Mouse (Mus musculus) cerebellum, adult 2 months (tissue): ENCODE measurements around the gene Ankrd50. TPM values are rescaled to one million over a fixed set of nuclear protein-coding genes. Genes with fewer than 3 reads are reported as not detected.

Experiments
- DNase-seq, 2 experiments: peaks; one replicate each; pipeline ENCODE4 v3.0.0; 2021
- H3K27ac ChIP-seq: fragments of 200-500 bp; 2 replicates; pipeline ENCODE4 v1.5.1; 2012; ENCODE audit warnings: low read length, control low read depth, inconsistent platforms; ENCODE audit not compliant: insufficient read depth
- H3K27me3 ChIP-seq: fragments of 200-500 bp; 2 replicates; pipeline ENCODE4 v1.6.1; 2012; ENCODE audit warnings: inconsistent platforms, mild to moderate bottlenecking, low read length, moderate library complexity; ENCODE audit not compliant: control insufficient read depth, insufficient read depth
- H3K4me1 ChIP-seq: fragments of 200-500 bp; 2 replicates; pipeline ENCODE4 v1.6.1; 2011; ENCODE audit warnings: low read length; ENCODE audit not compliant: control insufficient read depth, insufficient read depth
- H3K4me3 ChIP-seq: fragments of 200-500 bp; replicated peaks from 2 replicates; pipeline ENCODE3; 2011; ENCODE audit warnings: mild to moderate bottlenecking, low read depth, low read length, control low read depth; ENCODE audit not compliant: insufficient read depth
- CTCF ChIP-seq: fragments of 200-500 bp; IDR thresholded peaks from 2 replicates; pipeline ENCODE4 v1.5.1; 2011; ENCODE audit warnings: low read depth, mild to moderate bottlenecking, control low read depth, low read length, moderate library complexity, borderline replicate concordance; ENCODE audit not compliant: insufficient read depth
- POLR2A ChIP-seq: fragments of 200-500 bp; IDR thresholded peaks from 2 replicates; pipeline ENCODE4 v1.6.1; 2011; ENCODE audit warnings: low read length, control low read depth, borderline replicate concordance; ENCODE audit not compliant: insufficient read depth
- WGBS: fragments of 180-500 bp; shearing (Covaris S2); methylation state at CpG from one replicate; pipeline ENCODE4 v1.1.7; 2018; 5-methylcytosine and 5-hydroxymethylcytosine counted together
- polyA plus RNA-seq: library from polyadenylated mRNA; depleted of rRNA; stranded (reverse); fragments of >200 nt; gene quantifications from 2 replicates; pipeline ENCODE4 v1.2.3, GENCODE M21; 2012

Gene Ankrd50
- polyA plus RNA-seq, 1 experiment: 39.5 TPM

DNA sequence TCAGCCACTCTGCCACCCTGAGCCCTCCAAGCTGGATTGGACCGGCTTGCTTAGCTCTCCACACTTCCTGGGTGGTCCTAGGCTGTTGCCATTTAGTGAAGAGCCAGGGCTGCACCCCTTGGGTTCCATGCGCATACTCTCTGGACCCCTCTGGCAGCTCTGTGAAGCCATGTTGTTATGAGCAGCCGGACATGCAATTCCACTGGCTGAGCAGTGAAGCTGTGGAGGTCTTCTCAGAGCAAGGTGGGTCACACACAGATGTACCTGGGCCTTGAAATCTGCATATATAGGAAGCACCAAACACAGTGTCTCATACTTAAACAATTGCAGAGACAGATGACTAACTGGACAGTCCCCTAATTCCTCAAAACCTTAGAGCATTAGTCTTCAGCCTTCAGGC, 64.7 kb downstream of the Ankrd50 start:
- Histone ChIP-seq H3K4me1 (no peaks in the 10 kb centered on the region), H3K4me3 (no peak overlapping the region), H3K27ac (no peak overlapping the region), H3K27me3 (no peaks in the 10 kb centered on the region)
- TF ChIP-seq POLR2A: no peak
- TF ChIP-seq CTCF: no peak
- 87% methylated on average over 3 of the region's 3 CpGs for WGBS
- DNase-seq: no peak

DNA sequence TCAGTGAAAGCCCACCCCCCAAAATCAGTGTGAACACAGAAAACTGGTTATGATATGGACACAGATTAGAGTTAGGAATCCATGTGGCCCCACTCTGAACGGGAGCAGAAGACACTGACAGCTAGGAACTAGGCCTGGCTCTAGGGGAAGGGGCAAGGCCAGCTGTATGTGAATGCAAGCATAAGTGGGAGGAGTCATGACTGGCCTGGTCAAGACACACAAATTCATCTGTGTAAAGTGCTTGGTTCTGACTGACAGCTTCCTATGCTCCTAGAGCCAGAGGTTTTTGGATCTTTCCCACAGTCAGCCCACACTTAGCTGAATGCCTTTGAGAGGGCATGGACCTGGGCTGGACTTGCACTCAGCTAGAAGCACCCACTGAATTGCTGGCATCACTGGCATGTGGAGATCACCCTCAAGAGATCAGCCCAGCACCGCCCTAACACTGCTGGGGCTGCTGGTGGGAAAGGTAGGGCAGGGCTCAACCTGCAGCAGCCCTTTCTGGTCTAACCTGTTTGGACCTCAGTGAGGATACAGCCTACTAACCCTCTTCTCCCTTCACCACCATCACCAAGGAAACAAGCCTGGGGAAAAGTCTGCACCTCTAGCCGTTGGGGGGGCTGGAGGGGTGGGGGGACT, 69.2 kb downstream of the Ankrd50 start:
- H3K27me3 ChIP-seq: no peaks in the 10 kb centered on the region
- WGBS: 65% methylated on average over 3 of the region's 3 CpGs
- no peak overlapping the region for H3K4me3 ChIP-seq
- no peak overlapping the region for H3K27ac ChIP-seq
- no peak for DNase-seq
- TF ChIP-seq CTCF: no peak
- TF ChIP-seq POLR2A: no peak
- H3K4me1 ChIP-seq: no peaks in the 10 kb centered on the region
